19 mouse cellular contexts compared by ENCODE assay signal in the genomic region with DNA sequence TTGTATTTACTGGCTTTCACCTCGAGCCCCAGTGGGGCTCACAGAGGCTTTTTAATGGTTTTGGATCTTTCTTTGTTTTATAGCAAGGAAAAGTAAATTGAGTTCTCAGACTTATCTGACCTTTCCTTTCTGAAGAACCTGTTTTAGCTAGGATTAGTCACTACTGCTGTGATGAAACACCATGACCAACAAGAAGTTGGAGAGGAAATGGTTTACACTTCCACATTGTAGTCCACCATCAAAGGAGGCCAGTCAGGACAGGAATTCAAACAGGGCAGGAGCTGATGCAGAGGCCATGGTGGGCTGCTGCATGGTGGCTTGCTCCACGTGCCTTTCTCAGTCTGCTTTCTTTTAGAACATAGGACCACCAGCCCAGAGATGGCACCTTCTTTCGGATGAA.
"Had no signal": no experiment of that assay in that cellular context is flagged by ENCODE, and none has a peak within 500 bp of the region (broad histone marks: within the 10 kb centered on the region; RNA-seq: fewer than 3 reads in every experiment).

No protein-coding gene starts in this region.

- H3K4me3 ChIP-seq: intestine, embryonic 15.5 days; kidney, embryonic 15.5 days; left cerebral cortex, adult 2 months; liver, embryonic 13.5 days; megakaryocyte, embryonic 14.5 days; midbrain, embryonic 10.5 days; neural tube, embryonic 12.5 days; neural tube, embryonic 15.5 days had no signal

- H3K4me1 ChIP-seq: intestine, embryonic 15.5 days; kidney, embryonic 15.5 days; liver, embryonic 13.5 days; midbrain, embryonic 10.5 days; neural tube, embryonic 12.5 days; neural tube, embryonic 15.5 days had no signal

- DNase-seq: kidney, adult 11 months; kidney, adult 8-10 months; kidney, postnatal 10 days; kidney, postnatal 36 days; layer of hippocampus, postnatal 36 days; liver, embryonic 13.5 days; lung, embryonic 14.5 days; lung, postnatal 14 days; midbrain, embryonic 14.5 days; right cerebral cortex, postnatal 4 days; thymus, postnatal 25 days had no signal

- H3K27ac ChIP-seq: intestine, embryonic 15.5 days; kidney, embryonic 15.5 days; left cerebral cortex, adult 2 months; liver, embryonic 13.5 days; macrophage; midbrain, embryonic 10.5 days; neural tube, embryonic 12.5 days; neural tube, embryonic 15.5 days had no signal

- H3K4me2 ChIP-seq: intestine, embryonic 15.5 days; kidney, embryonic 15.5 days; liver, embryonic 13.5 days; lung, embryonic 14.5 days; neural tube, embryonic 12.5 days; neural tube, embryonic 15.5 days had no signal

- ATAC-seq: intestine, embryonic 15.5 days had no signal

- H3K9me3 ChIP-seq: intestine, embryonic 15.5 days; kidney, embryonic 15.5 days; liver, embryonic 13.5 days; midbrain, embryonic 10.5 days; neural tube, embryonic 12.5 days; neural tube, embryonic 15.5 days had no signal

- H3K27me3 ChIP-seq: intestine, embryonic 15.5 days; kidney, embryonic 15.5 days; liver, embryonic 13.5 days; megakaryocyte, embryonic 14.5 days; neural tube, embryonic 12.5 days; neural tube, embryonic 15.5 days had no signal

- H3K9ac ChIP-seq: intestine, embryonic 15.5 days; kidney, embryonic 15.5 days; liver, embryonic 13.5 days; lung, embryonic 14.5 days; neural tube, embryonic 12.5 days; neural tube, embryonic 15.5 days had no signal
